Mouse (Mus musculus) CH12.LX (cell line): Measurements from ENCODE around the gene Tsen2. TPM values are rescaled to one million over a fixed set of nuclear protein-coding genes. Genes with fewer than 3 reads are reported as not detected.

Experiments
- DNase-seq: peaks from one replicate; pipeline ENCODE4 v3.0.0-alpha.2; 2013; ENCODE audit errors: extremely low read depth
- H3K27ac ChIP-seq: 2 replicates; pipeline ENCODE4 v1.5.1; 2012; ENCODE audit warnings: low read depth, mild to moderate bottlenecking, control low read depth, moderate library complexity; ENCODE audit not compliant: insufficient read depth
- H3K27me3 ChIP-seq: replicated peaks from 2 replicates; pipeline ENCODE3; 2012; ENCODE audit warnings: inconsistent platforms
- H3K36me3 ChIP-seq, 2 experiments: replicated peaks in 1 of 2; 2 replicates each; pipeline versions ENCODE3 to v1.6.1; 2012; ENCODE audit warnings: inconsistent platforms in 1 of 2, low read length in 1 of 2, mild to moderate bottlenecking in 1 of 2, mixed read lengths in 1 of 2, moderate library complexity in 1 of 2; ENCODE audit not compliant: control insufficient read depth in 1 of 2, insufficient read depth in 1 of 2
- H3K4me1 ChIP-seq, 2 experiments: 2 replicates each; pipeline ENCODE4 v1.6.1; 2012; ENCODE audit warnings: inconsistent platforms in 1 of 2, moderate library complexity in 1 of 2; ENCODE audit not compliant: insufficient read depth in 2 of 2, control insufficient read depth in 1 of 2
- H3K4me2 ChIP-seq: 2 replicates; pipeline ENCODE4 v1.6.1; 2012; ENCODE audit warnings: low read depth, mild to moderate bottlenecking, control low read depth; ENCODE audit not compliant: poor library complexity, insufficient read depth, severe bottlenecking
- H3K4me3 ChIP-seq, 3 experiments: fragments of 150-350 bp in 1 of 3; sonication (generic) in 1 of 3; replicated peaks in 1 of 3; 2 replicates each; pipeline versions ENCODE3 to v1.5.1; 2011 to 2012; ENCODE audit warnings: low read depth in 2 of 3, low read length in 2 of 3, mild to moderate bottlenecking in 2 of 3, moderate library complexity in 2 of 3, control low read depth in 1 of 3, improper control_type of control experiment in 1 of 3, inconsistent platforms in 1 of 3, mixed read lengths in 1 of 3; ENCODE audit not compliant: poor library complexity in 1 of 3
- H3K79me2 ChIP-seq: replicated peaks from 2 replicates; pipeline ENCODE4 v1.6.1; 2012; ENCODE audit warnings: mild to moderate bottlenecking, moderate library complexity; ENCODE audit not compliant: control insufficient read depth, poor library complexity, insufficient read depth, severe bottlenecking; ENCODE audit errors: extremely low read depth
- H3K9ac ChIP-seq: 2 replicates; pipeline ENCODE4 v1.6.1; 2012; ENCODE audit warnings: low read depth, mild to moderate bottlenecking, control low read depth, moderate library complexity; ENCODE audit not compliant: insufficient read depth
- H3K9me3 ChIP-seq: replicated peaks from 2 replicates; pipeline ENCODE3; 2012; ENCODE audit warnings: low read length, inconsistent platforms, mixed read lengths
- CHD1 ChIP-seq: IDR thresholded peaks from 2 replicates; pipeline ENCODE4 v1.6.1; 2012; ENCODE audit warnings: low read depth, low read length, improper control_type of control experiment, inconsistent platforms
- CHD2 ChIP-seq: IDR thresholded peaks from 2 replicates; pipeline ENCODE4 v1.6.1; 2011; ENCODE audit warnings: low read length, improper control_type of control experiment
- CTCF ChIP-seq, 2 experiments: IDR thresholded peaks in 1 of 2; conservative IDR thresholded peaks in 1 of 2; 2 replicates each; pipeline ENCODE4 v1.5.1; 2011 to 2012; ENCODE audit warnings: low read depth in 2 of 2, low read length in 2 of 2, improper control_type of control experiment in 1 of 2, inconsistent platforms in 1 of 2, mild to moderate bottlenecking in 1 of 2, moderate library complexity in 1 of 2
- E2F4 ChIP-seq: IDR thresholded peaks from 2 replicates; pipeline ENCODE4 v1.6.1; 2011; ENCODE audit warnings: low read depth, low read length, improper control_type of control experiment; ENCODE audit not compliant: insufficient replicate concordance
- ETS1 ChIP-seq: conservative IDR thresholded peaks from 2 replicates; pipeline ENCODE4 v1.6.1; 2012; ENCODE audit warnings: low read depth, mild to moderate bottlenecking, inconsistent platforms, low read length, improper control_type of control experiment, moderate library complexity
- GABPA ChIP-seq: IDR thresholded peaks from 2 replicates; pipeline ENCODE4 v1.6.1; 2012; ENCODE audit warnings: low read depth, low read length, improper control_type of control experiment, inconsistent platforms; ENCODE audit not compliant: insufficient replicate concordance
- HCFC1 ChIP-seq: IDR thresholded peaks from 2 replicates; pipeline ENCODE4 v1.6.1; 2012; ENCODE audit warnings: low read depth, mild to moderate bottlenecking, inconsistent platforms, low read length, improper control_type of control experiment
- MAFK ChIP-seq: IDR thresholded peaks from 2 replicates; pipeline ENCODE4 v1.6.1; 2011; ENCODE audit warnings: low read length, improper control_type of control experiment; ENCODE audit not compliant: insufficient replicate concordance
- MAX ChIP-seq: IDR thresholded peaks from 2 replicates; pipeline ENCODE4 v1.6.1; 2011; ENCODE audit warnings: low read length, improper control_type of control experiment
- MAZ ChIP-seq: IDR thresholded peaks from 2 replicates; pipeline ENCODE4 v1.6.1; 2012; ENCODE audit warnings: low read depth, mild to moderate bottlenecking, inconsistent platforms, low read length, improper control_type of control experiment, moderate library complexity
- MYC ChIP-seq: IDR thresholded peaks from 2 replicates; pipeline ENCODE4 v1.6.1; 2011; ENCODE audit warnings: low read depth, mild to moderate bottlenecking, improper control_type of control experiment, low read length
- NRF1 ChIP-seq: IDR thresholded peaks from 2 replicates; pipeline ENCODE4 v1.6.1; 2014; ENCODE audit warnings: low read depth, mild to moderate bottlenecking, inconsistent platforms, low read length, improper control_type of control experiment, moderate library complexity
- PAX5 ChIP-seq: IDR thresholded peaks from 2 replicates; pipeline ENCODE4 v1.6.1; 2012; ENCODE audit warnings: low read length, inconsistent platforms, mixed read lengths
- RAD21 ChIP-seq: IDR thresholded peaks from 2 replicates; pipeline ENCODE4 v1.6.1; 2011; ENCODE audit warnings: low read depth, mild to moderate bottlenecking, low read length, improper control_type of control experiment, moderate library complexity
- SMC3 ChIP-seq: IDR thresholded peaks from 2 replicates; pipeline ENCODE4 v1.6.1; 2011; ENCODE audit warnings: low read depth, low read length, improper control_type of control experiment
- TCF12 ChIP-seq: IDR thresholded peaks from 2 replicates; pipeline ENCODE4 v1.6.1; 2014; ENCODE audit warnings: low read depth, mild to moderate bottlenecking, inconsistent platforms, low read length, improper control_type of control experiment
- USF1 ChIP-seq: IDR thresholded peaks from 2 replicates; pipeline ENCODE4 v1.6.1; 2014; ENCODE audit warnings: low read depth, mild to moderate bottlenecking, inconsistent platforms, low read length, improper control_type of control experiment
- ZC3H11A ChIP-seq: IDR thresholded peaks from 2 replicates; pipeline ENCODE4 v1.6.1; 2012; ENCODE audit warnings: low read depth, mild to moderate bottlenecking, inconsistent platforms, low read length, improper control_type of control experiment
- ZMIZ1 ChIP-seq: IDR thresholded peaks from 2 replicates; pipeline ENCODE4 v1.6.1; 2012; ENCODE audit warnings: low read depth, mild to moderate bottlenecking, inconsistent platforms, low read length, improper control_type of control experiment
- dilution Hi-C: fragments of 300-500 bp; cut with MboI; formaldehyde crosslinking; loops from 2 replicates; pipeline ENCODE4 v1.14.3; 2020; ENCODE audit warnings: low sequenced_read_pairs; ENCODE audit not compliant: extremely low pct_unique_long_range_greater_than_20kb, extremely low pct_ligation_motif_present
- in situ Hi-C: fragments of 300-500 bp; cut with MboI; formaldehyde crosslinking; loops from 3 replicates; pipeline ENCODE4 v1.14.3; 2019; ENCODE audit warnings: low sequenced_read_pairs, low pct_ligation_motif_present, low pct_unique_long_range_greater_than_20kb, mixed read lengths
- polyA plus RNA-seq: library from polyadenylated mRNA; unstranded; fragments of >175 nt; gene quantifications from 2 replicates; pipeline ENCODE4 v1.2.1, GENCODE M21; 2012; ENCODE audit warnings: low read depth; ENCODE audit not compliant: insufficient read length
- total RNA-seq, 2 experiments: library from RNA; depleted of rRNA; stranded (reverse); fragments of 300-350 nt in 1 of 2; fragments of >200 nt in 1 of 2; gene quantifications; 2 replicates each; pipeline ENCODE4 v1.2.3; 2012 to 2014

Gene Tsen2
- total and polyA plus RNA-seq, 3 experiments = 17.2 to 30.1 (median 20.4) TPM

DNA sequence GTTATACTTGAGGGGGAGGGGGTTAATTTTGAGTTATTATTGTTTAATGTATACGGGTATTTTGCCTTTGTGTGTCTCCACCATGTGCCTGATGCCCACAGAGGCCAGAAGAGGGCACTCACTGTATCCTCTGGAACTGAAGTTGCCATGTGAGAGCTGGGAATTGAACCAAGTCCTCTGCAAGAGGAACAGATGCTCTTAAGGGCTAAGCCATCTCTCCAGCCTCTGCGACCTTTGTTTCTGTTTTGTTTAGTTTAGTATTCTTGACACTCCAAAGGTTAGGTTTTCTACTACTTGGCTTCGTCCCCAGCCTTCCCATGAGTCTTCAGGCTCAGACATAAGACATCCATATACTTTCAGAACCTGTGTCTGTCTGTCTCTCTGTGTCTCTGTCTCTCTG, 39.7 kb downstream of the Tsen2 start:
- Histone ChIP-seq H3K9me3 (no peaks in the 10 kb centered on the region), H3K36me3 (peaks cover 0 to 9% of the 10 kb centered on the region in 2 experiments), H3K4me2 (peak overlapping the region; percentile 74), H3K27ac (no peak overlapping the region; the same call in 1 of the 2 replicates), H3K4me1 (peaks cover 16 to 53% of the 10 kb centered on the region in 2 experiments), H3K4me3 (peak overlapping the region in 1 of 3 experiments; percentile 23), H3K9ac (0 out of 2 replicates have a peak overlapping the region, but pooled peaks have one; percentile 5), H3K27me3 (no peaks in the 10 kb centered on the region), H3K79me2 (no peaks in the 10 kb centered on the region)
- in situ Hi-C loops = no loop called here
- peak; percentile 40 for DNase-seq
- dilution Hi-C loops = no loop called here
- peak; percentile 21 for TF ChIP-seq RAD21
- TF ChIP-seq CTCF (conservative IDR thresholded peaks at IDR 0.05 in 1 of 2, IDR thresholded peaks at IDR 0.05 in 1 of 2; ENCODE audit: low read depth in 2 of 2, low read length in 2 of 2) = peak in 1 of 2 experiments; percentile 54; a peak in 2 of 4 replicates
- no peak for TF ChIP-seq CHD1
- peak; percentile 69 for TF ChIP-seq MAX
- peak; percentile 90 for TF ChIP-seq MYC
- peak; percentile 29 for TF ChIP-seq SMC3
- no peak for TF ChIP-seq HCFC1
- no peak for TF ChIP-seq TCF12
- TF ChIP-seq GABPA = no peak
- TF ChIP-seq, all 38 proteins: peak for 5

DNA sequence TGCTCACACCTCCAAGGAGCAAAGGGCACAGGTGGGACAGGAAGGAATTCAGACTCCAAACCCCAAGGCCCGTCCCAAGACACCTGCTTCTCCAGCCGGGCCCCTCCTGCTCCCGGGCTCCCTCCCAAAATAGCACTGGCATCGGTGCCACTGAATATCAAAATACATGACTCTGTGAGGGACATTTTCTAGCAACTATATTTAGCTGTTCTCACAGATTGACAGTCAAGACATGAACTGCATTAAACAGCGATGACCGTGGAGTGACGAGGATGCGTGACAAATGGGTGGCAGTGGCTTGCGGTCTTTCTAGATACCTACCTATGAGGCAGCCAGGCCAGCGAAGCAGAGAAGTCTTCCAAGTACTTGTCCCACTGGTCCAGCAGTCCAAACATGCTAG, 41.9 kb downstream of the Tsen2 start:
- H3K79me2 ChIP-seq = no peaks in the 10 kb centered on the region
- dilution Hi-C loops = no loop called here

More for the DNA sequence above, 41.9 kb downstream of the Tsen2 start:
- Histone ChIP-seq H3K27me3 (no peaks in the 10 kb centered on the region), H3K36me3 (no peaks in the 10 kb centered on the region), H3K4me2 (no peak overlapping the region), H3K27ac (no peak overlapping the region), H3K9ac (no peak overlapping the region), H3K4me1 (peaks cover 16 to 34% of the 10 kb centered on the region in 2 experiments), H3K4me3 (no peak overlapping the region), H3K9me3 (no peaks in the 10 kb centered on the region)
- TF ChIP-seq ZC3H11A (no peak), MYC (no peak), GABPA (no peak), MAZ (no peak), E2F4 (no peak), CTCF (conservative IDR thresholded peaks at IDR 0.05 in 1 of 2, IDR thresholded peaks at IDR 0.05 in 1 of 2; ENCODE audit: low read depth in 2 of 2, low read length in 2 of 2) (no peak), ZMIZ1 (no peak), CHD1 (no peak), MAFK (no peak), USF1 (no peak), ETS1 (no peak), NRF1 (no peak), PAX5 (no peak), CHD2 (no peak)
- in situ Hi-C loops = no loop called here
- no peak for DNase-seq
